Mouse (Mus musculus): Measurements from ENCODE around the gene Vps9d1.

DNA sequence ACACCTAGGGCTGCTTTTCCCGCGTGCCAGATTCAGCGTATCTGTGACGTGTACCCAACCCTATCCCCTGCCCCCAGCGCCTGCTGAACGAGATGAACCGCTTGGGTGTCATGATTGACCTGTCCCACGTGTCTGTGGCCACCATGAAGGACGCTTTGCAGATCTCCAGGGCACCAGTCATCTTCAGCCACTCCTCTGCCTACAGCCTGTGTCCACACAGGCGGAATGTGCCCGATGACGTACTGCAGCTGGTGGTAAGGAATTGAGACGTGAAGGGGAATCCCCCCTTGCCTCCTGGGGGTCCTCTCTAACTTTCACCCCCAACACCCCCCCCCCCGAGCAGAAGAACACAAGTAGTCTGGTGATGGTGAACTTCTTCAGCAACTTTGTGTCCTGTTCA, 54.3 kb downstream of the Vps9d1 start:
- TF ChIP-seq CTCF (IDR thresholded peaks at IDR 0.05; ENCODE audit: extremely low read depth, insufficient read depth, low read length) (no peak), POLR2A (IDR thresholded peaks at IDR 0.05; ENCODE audit: extremely low read depth, insufficient read depth, low read length) (no peak)

Measured in cortical plate, adult 2 months (tissue).